Mouse (Mus musculus): ENCODE data around the gene Man2a2.

DNA sequence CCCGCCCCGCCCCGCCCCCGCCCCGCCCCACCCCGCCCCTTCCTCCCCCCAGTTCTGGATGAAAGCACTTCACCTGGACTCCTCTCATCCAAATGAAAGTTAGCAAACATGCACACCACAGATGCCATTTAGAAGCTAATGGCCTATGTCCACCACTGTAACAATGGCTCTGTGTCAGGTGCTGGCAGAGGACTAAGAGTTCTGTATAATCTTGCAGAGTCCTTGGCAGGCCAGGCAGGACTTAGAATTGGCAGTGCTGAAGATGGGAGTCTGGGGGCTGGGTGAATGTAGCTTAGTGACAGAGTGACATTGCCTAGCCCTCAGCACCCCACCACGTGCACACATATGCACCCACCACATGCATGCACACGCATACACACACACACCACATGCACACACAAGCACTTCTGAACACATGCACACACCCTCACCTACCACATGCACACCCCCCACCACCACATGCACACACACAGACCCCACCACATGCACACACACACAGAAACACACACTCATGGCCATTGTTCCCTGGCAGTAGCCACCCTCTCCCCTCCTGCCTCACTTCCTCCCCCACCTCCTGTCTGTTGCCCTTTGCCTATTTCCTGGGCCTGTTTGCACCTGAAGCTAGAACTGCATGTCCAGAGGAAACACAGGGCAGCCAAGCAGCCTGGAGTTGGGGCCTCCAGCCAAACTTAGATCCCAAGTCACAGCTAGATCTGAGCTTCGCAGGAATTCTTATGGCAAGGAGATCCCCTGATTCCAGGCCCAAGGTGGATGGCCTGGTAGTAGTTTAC lies 42.5 kb upstream of the Man2a2 start:
- TF ChIP-seq POLR2A (IDR thresholded peaks at IDR 0.05; ENCODE audit: extremely low read depth, insufficient read depth, low read length), result no peak
- no peak for TF ChIP-seq CTCF (IDR thresholded peaks at IDR 0.05; ENCODE audit: extremely low read depth, insufficient read depth, low read length)

Data from cortical plate, adult 2 months (tissue).